ENCODE assay signal across 28 mouse cellular contexts in genomic region chr2:145164086-145164485, GRCm38 (mm10).
"Had no signal": no experiment of that assay in that cellular context is flagged by ENCODE, and none has a peak within 500 bp of the region (broad histone marks: within the 10 kb centered on the region; RNA-seq: fewer than 3 reads in every experiment).

No protein-coding gene starts in this region.

- H3K9ac ChIP-seq: embryonic facial prominence, embryonic 12.5 days; embryonic facial prominence, embryonic 13.5 days; embryonic facial prominence, embryonic 15.5 days; forebrain, embryonic 12.5 days; forebrain, embryonic 13.5 days; forebrain, embryonic 15.5 days; forebrain, postnatal 0 days had no signal

- H3K27me3 ChIP-seq: embryonic facial prominence, embryonic 12.5 days; forebrain, embryonic 15.5 days had no signal

- DNase-seq: cerebellum, adult 2 months; cerebellum, adult 8-10 months; cerebellum, adult 9-10 months; cerebellum, adult 9-11 months; cerebellum, postnatal 10 days; cerebellum, postnatal 14 days; cerebellum, postnatal 25 days; cerebellum, postnatal 36 days; embryo, embryonic 11 days; forebrain, postnatal 0 days; gastrocnemius, adult 2 months; gastrocnemius, postnatal 10 days; gastrocnemius, postnatal 14 days; gastrocnemius, postnatal 25 days; gastrocnemius, postnatal 36 days; heart, adult 18-20 months; heart, adult 2 months had no signal

- H3K9me3 ChIP-seq: embryonic facial prominence, embryonic 10.5 days; embryonic facial prominence, embryonic 12.5 days; embryonic facial prominence, embryonic 13.5 days; embryonic facial prominence, embryonic 15.5 days; forebrain, embryonic 10.5 days; forebrain, embryonic 12.5 days; forebrain, embryonic 13.5 days; forebrain, embryonic 15.5 days had no signal

- H3K36me3 ChIP-seq: embryonic facial prominence, embryonic 10.5 days; embryonic facial prominence, embryonic 12.5 days; embryonic facial prominence, embryonic 13.5 days; embryonic facial prominence, embryonic 15.5 days; forebrain, embryonic 10.5 days; forebrain, embryonic 12.5 days; forebrain, embryonic 15.5 days had no signal

- ATAC-seq: forebrain, embryonic 13.5 days; forebrain, embryonic 14.5 days; forebrain, embryonic 15.5 days; forebrain, embryonic 16.5 days; forebrain, postnatal 0 days had no signal

- H3K4me2 ChIP-seq: embryonic facial prominence, embryonic 12.5 days; embryonic facial prominence, embryonic 13.5 days; embryonic facial prominence, embryonic 15.5 days; forebrain, embryonic 12.5 days; forebrain, embryonic 13.5 days; forebrain, embryonic 15.5 days had no signal

- H3K27ac ChIP-seq: embryonic facial prominence, embryonic 10.5 days; embryonic facial prominence, embryonic 12.5 days; embryonic facial prominence, embryonic 13.5 days; embryonic facial prominence, embryonic 15.5 days; forebrain, embryonic 10.5 days; forebrain, embryonic 12.5 days; forebrain, embryonic 13.5 days; forebrain, embryonic 15.5 days; gastrocnemius, adult 2 months; heart, adult 2 months had no signal

- H3K4me3 ChIP-seq: embryonic facial prominence, embryonic 10.5 days; embryonic facial prominence, embryonic 12.5 days; embryonic facial prominence, embryonic 13.5 days; embryonic facial prominence, embryonic 15.5 days; erythroblast, embryonic 14.5 days; forebrain, embryonic 10.5 days; forebrain, embryonic 12.5 days; forebrain, embryonic 13.5 days; forebrain, embryonic 15.5 days; gastrocnemius, adult 2 months; heart, adult 2 months had no signal
